Mouse (Mus musculus) G1E-ER4 (cell line): ENCODE results near the gene Gnat1. TPM values are rescaled to one million over a fixed set of nuclear protein-coding genes. Genes with fewer than 3 reads are reported as not detected.

ENCODE experiments used
- GATA1 ChIP-seq: IDR thresholded peaks from one replicate; pipeline ENCODE4 v1.8.0; 2012; ENCODE audit warnings: low read length, inconsistent platforms
- polyA plus RNA-seq: library from polyadenylated mRNA; stranded (reverse); fragments of >175 nt; gene quantifications from 2 replicates; pipeline ENCODE4 v1.2.3, GENCODE M21; 2012

The Gnat1 gene
- polyA plus RNA-seq, 1 experiment = not detected

- TF ChIP-seq GATA1 = no peak
Measured at GRCm38 (mm10) chr9:107629901-107630425, 49.5 kb downstream of the Gnat1 start.

- TF ChIP-seq GATA1 = no peak
Measured at GRCm38 (mm10) chr9:107629411-107629730, 50.1 kb downstream of the Gnat1 start.

DNA sequence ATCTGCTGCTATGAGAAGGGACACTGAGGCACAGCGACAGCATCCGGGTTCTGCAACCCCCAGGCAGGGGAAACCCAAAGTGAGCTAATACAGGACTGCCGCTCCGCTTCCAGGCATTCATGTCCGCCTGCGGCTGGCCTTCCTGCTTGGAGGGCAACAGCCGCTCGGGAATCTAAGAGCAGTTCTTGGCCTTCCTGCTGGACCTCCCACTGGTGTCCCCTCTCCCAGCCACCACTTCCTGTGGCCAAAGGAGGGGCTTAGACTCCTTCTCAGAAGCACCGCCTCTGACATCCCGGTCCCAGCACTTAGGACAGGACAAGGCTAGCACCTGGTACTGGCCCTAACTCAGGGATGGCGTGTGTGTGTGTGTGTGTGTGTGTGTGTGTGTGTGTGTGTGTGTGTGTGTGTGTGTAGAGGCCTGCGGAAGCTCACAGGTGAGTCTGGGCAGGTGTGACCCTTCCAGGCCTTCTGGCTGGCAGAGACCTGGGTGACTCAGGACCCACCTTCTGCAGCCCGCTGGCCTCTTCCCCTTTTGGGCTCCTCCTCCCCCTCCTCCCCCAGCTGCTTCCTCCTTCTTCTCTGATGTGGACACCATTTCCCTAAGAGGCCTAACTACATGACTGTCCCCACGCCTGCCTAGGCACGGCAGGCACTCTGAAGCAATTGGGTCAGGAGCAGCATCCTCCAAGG, 50.6 kb downstream of the Gnat1 start:
- no peak for TF ChIP-seq GATA1

GRCm38 (mm10) chr9:107627387-107628255, 51.9 kb downstream of the Gnat1 start:
- no peak for TF ChIP-seq GATA1

GRCm38 (mm10) chr9:107626844-107627277, 52.7 kb downstream of the Gnat1 start:
- TF ChIP-seq GATA1 = no peak

- TF ChIP-seq GATA1 = no peak
Measured at GRCm38 (mm10) chr9:107626158-107626843, 53.2 kb downstream of the Gnat1 start.

- TF ChIP-seq GATA1 = no peak
Measured at GRCm38 (mm10) chr9:107625351-107626128, 54.0 kb downstream of the Gnat1 start.

DNA sequence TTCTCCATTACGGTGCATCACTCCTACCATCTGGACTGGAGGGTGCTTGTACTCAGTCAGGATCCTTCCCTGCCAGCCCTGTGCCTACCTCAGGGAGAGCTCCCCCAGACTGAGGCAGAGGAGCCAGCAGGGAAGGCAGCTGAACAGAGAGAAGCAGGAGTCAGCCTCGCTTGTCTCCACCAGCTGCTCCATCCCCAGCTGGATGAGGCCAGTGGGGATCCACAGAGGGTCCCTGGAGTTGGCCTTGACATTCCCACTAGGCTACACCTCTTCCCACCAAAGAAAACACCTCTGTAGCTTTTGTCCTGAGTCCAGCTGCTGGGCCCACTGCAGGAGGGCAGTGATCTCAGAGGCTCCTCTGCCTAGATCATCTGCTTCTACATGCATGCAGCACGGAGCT, 54.6 kb downstream of the Gnat1 start:
- no peak for TF ChIP-seq GATA1

GRCm38 (mm10) chr9:107624539-107624938, 55.0 kb downstream of the Gnat1 start:
- TF ChIP-seq GATA1 = no peak

Other genes starting within 250 kb of the Gnat1 start
- gene Tmem115, start 145.8 kb downstream of the Gnat1 start, polyA plus RNA-seq = 35.6 and 43.9 TPM in 2 replicates
- gene Cyb561d2, start 137.5 kb downstream of the Gnat1 start, polyA plus RNA-seq = 11.6 and 11.7 TPM in 2 replicates
- 0.68 and 0.92 TPM in 2 replicates for gene Nprl2, start 137.5 kb downstream of the Gnat1 start, polyA plus RNA-seq
- 0.28 and 0.44 TPM in 2 replicates for gene Zmynd10, start 132.4 kb downstream of the Gnat1 start, polyA plus RNA-seq
- gene Rassf1, start 128.2 kb downstream of the Gnat1 start, polyA plus RNA-seq = 10.7 and 15.9 TPM in 2 replicates
- gene Tusc2, start 116.5 kb downstream of the Gnat1 start, polyA plus RNA-seq = 27.3 and 31.3 TPM in 2 replicates
- 22.8 and 27.1 TPM in 2 replicates for gene Hyal2, start 111.8 kb downstream of the Gnat1 start, polyA plus RNA-seq
- 1.3 and 1.4 TPM in 2 replicates for gene Hyal1, start 102.8 kb downstream of the Gnat1 start, polyA plus RNA-seq
- gene Naa80, start 100.8 kb downstream of the Gnat1 start, polyA plus RNA-seq = 35.5 and 40.9 TPM in 2 replicates
- 0.06 and 0.45 TPM in 2 replicates for gene Hyal3, start 98.9 kb downstream of the Gnat1 start, polyA plus RNA-seq
- 131 and 135 TPM in 2 replicates for gene Ifrd2, start 92.1 kb downstream of the Gnat1 start, polyA plus RNA-seq
- gene Sema3b, start 70.5 kb downstream of the Gnat1 start, polyA plus RNA-seq = not detected in 2 replicates
- gene Gnai2, start 44.3 kb downstream of the Gnat1 start, polyA plus RNA-seq = 427 and 551 TPM in 2 replicates
- not detected in 2 replicates for gene Slc38a3, start 10.2 kb downstream of the Gnat1 start, polyA plus RNA-seq
- gene Sema3f, start 30.8 kb upstream of the Gnat1 start, polyA plus RNA-seq = 0.02 and 0.05 TPM in 2 replicates
- 16.1 and 25.4 TPM in 2 replicates for gene Rbm5, start 91.3 kb upstream of the Gnat1 start, polyA plus RNA-seq
- gene Rbm6, start 193.5 kb upstream of the Gnat1 start, polyA plus RNA-seq = 24.8 and 40.9 TPM in 2 replicates
- gene Mon1a, start 208.4 kb upstream of the Gnat1 start, polyA plus RNA-seq = 12.3 and 12.7 TPM in 2 replicates
- 0.02 TPM in 1 of 2 replicates, not detected in the other for gene Mst1r, start 227.2 kb upstream of the Gnat1 start, polyA plus RNA-seq
- not detected in 2 replicates for gene Actl11, start 248.8 kb upstream of the Gnat1 start, polyA plus RNA-seq